Mouse (Mus musculus): ENCODE data around the gene Slc25a20. TPM values are rescaled to one million over a fixed set of nuclear protein-coding genes. Genes with fewer than 3 reads are reported as not detected.
"Not testable (repeated sequence)": the region's sequence is repeated elsewhere in the genome, so short reads cannot be mapped to it uniquely, and the experiment has no call there.

Slc25a20 gene
- 100 to 1,000 TPM; 214 to 233 TPM for total RNA-seq (2021)
- long read RNA-seq, experiment 1, transcript Slc25a20-201 (9 exons, 1,783 nt), result major isoform, 69 of 75 reads
- long read RNA-seq, experiment 1, partial matches to known transcripts, result 5 of 75 reads
- long read RNA-seq, experiment 1, other reads (novel, unspliced or antisense), result 1 of 75 reads
- long read RNA-seq, experiment 2, transcript Slc25a20-201 (9 exons, 1,783 nt), result major isoform, 30 of 35 reads
- long read RNA-seq, experiment 2, partial matches to known transcripts, result 4 of 35 reads
- long read RNA-seq, experiment 2, other reads (novel, unspliced or antisense), result 1 of 35 reads

GRCm38 (mm10) chr9:108661677-108662612, at the start of gene Slc25a20:
Gene Slc25a20, plus strand, starts transcription at chr9:108662088.
- peak; percentile 88 to 93 for DNase-seq

- DNase-seq, result no peak
Measured at GRCm38 (mm10) chr9:108617301-108617700, 44.6 kb upstream of the Slc25a20 start.

GRCm38 (mm10) chr9:108626498-108626897, 35.4 kb upstream of the Slc25a20 start:
- peak; percentile 53 to 68 for DNase-seq

- no peak for DNase-seq
Measured at GRCm38 (mm10) chr9:108628141-108628540, 33.7 kb upstream of the Slc25a20 start.

DNA sequence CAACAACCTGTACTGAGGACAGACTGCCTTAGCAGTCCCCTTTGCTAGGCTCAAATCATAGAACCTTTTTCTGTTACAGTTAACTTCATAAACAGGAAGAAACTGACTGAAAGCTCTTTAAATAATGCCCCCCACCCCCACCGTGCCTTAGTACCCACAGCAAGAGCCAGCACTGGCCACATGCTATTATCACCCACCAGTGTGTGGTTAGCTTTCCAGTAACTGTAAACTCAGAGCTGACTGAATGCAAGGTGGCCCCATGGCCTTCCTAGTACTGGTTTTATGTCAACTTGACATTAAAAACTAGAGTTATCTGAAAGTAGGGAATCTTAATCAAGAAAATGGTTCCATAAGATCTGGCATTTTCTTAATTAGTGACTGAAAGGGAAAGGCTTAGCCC, 31.2 kb upstream of the Slc25a20 start:
- no peak for DNase-seq

GRCm38 (mm10) chr9:108631631-108632256, 30.1 kb upstream of the Slc25a20 start:
- DNase-seq, result no peak

DNA sequence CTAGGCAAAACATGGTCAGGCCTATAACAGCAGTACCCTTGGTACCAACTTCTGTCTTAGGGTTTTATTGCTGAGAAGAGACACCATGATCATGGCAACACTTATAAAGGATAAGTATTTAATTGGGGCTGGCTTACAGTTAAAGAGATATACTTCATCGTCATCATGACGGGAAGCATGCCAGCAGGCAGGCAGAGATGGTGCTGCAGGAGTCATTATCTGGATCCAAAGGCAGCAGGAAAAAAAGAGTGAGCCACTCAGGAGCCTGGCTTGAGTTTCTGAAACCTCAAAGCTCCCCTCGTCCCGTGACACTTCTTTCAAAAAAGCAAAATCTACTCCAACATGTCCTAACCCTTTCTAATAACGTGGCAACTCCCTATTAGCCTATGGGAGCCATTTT, 29.5 kb upstream of the Slc25a20 start:
- no peak for DNase-seq

- no peak for DNase-seq
Measured at GRCm38 (mm10) chr9:108633846-108634245, 28.0 kb upstream of the Slc25a20 start.

GRCm38 (mm10) chr9:108635415-108635814, 26.5 kb upstream of the Slc25a20 start:
- DNase-seq, result no peak

DNA sequence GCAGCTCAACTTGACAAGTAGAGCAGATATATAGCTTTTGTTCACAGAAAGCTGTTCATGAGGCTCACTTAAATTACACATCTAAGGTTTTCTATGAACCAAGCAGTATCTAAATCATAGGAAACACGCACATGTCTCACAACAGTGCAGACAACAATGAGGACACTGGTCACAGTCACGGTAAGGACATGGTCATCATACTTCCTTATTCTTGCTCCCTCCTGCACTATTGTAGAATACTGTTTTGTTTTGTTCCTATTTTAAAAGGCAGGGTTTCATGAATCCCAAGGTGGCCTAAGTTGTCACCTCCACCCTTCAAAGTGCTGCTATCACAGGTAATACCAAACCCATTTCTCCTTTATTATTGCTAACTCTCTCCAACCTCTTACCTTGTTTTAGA, 22.1 kb upstream of the Slc25a20 start:
- DNase-seq, result no peak

- peak in 1 of 2 experiments; percentile 26 for DNase-seq
Measured at GRCm38 (mm10) chr9:108648166-108648565, 13.7 kb upstream of the Slc25a20 start.

GRCm38 (mm10) chr9:108648611-108649560, 13.0 kb upstream of the Slc25a20 start, which contains the start of gene Arih2:
Gene Arih2, minus strand, starts transcription at chr9:108649386.
- DNase-seq, result peak; percentile 93 to 95

- DNase-seq, result peak in 1 of 2 experiments; percentile 11
Measured at GRCm38 (mm10) chr9:108649561-108650440, 12.1 kb upstream of the Slc25a20 start.

- peak in 1 of 2 experiments; percentile 16 for DNase-seq
Measured at GRCm38 (mm10) chr9:108654566-108655464, 7.1 kb upstream of the Slc25a20 start.

DNA sequence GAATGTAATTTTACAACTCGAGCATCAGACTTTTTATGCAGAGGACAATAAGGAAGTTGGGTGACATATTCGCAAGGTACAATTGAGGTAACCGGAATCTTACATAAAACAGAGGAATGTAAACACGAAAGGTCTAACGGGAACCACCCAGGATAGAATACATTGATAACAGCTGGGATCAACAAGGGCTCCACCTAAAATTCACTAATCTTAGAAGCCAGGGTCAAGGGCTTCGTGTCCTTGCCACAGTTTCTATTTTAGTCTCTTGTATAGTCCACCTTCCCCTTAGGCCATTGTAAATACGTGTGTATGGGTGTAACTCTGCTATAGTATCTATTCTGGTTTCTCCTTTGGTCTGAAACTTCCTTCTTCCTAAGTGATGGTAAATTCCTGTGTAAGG, 6.0 kb upstream of the Slc25a20 start:
- not testable (repeated sequence) for DNase-seq

- peak; percentile 9 to 47 for DNase-seq
Measured at GRCm38 (mm10) chr9:108662660-108663059, 772 bp downstream of the Slc25a20 start.

DNA sequence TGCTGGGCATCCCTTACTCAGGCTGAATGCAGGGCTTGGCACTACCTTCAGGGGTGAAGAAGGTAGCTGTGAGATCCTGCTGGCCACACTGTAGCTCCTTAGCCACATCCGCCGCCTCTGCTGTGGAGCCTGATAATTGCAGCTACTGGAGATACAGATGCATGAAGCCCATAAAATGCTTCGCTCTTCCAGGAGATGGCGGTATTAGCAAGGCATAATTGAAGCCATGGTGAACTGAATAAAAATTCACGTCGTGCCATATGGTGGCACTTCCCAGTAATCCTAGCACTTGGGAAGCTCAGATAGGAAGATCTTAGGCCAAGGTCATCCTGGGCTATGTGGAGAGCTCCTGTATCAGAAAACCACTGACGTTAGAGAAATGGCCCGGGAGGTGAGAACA, 8.0 kb downstream of the Slc25a20 start:
- DNase-seq, result no peak

GRCm38 (mm10) chr9:108673151-108673550, 11.3 kb downstream of the Slc25a20 start:
- DNase-seq, result no peak

DNA sequence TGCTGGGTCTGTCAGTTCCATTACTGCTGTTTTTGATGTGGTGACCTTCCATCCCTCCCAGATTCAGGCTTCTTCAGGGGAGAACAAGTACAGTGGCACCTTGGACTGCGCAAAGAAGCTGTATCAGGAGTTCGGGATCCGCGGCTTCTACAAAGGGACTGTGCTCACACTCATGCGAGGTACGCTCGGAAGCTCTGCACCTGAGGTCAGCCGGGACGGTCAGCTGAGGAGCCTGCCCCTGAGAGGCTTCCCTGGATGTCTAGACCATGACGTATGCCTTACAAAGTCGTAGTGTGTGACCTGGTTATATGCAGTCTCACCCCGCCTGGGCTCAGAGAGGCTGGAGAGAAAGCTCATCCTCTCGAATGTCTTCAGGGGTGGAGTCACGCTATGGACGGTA, 18.1 kb downstream of the Slc25a20 start:
- no peak for DNase-seq

All from heart, adult 18-20 months (tissue).